Mouse (Mus musculus) myocyte (in vitro differentiated cells): ENCODE results near the gene Pip5kl1.

Source experiments
- CEBPB ChIP-seq: IDR thresholded peaks from 2 replicates; pipeline ENCODE4 v1.6.1; 2011; ENCODE audit warnings: mild to moderate bottlenecking, moderate library complexity; ENCODE audit not compliant: poor library complexity, insufficient read depth, severe bottlenecking
- E2F4 ChIP-seq: IDR thresholded peaks from one replicate; pipeline ENCODE4 v1.6.1; 2011; ENCODE audit warnings: mild to moderate bottlenecking, control low read depth, moderate library complexity; ENCODE audit not compliant: insufficient read depth
- MAX ChIP-seq: IDR thresholded peaks from one replicate; pipeline ENCODE4 v1.6.1; 2011; ENCODE audit warnings: low read depth, mild to moderate bottlenecking, control low read depth
- MYOD1 ChIP-seq, 3 experiments: IDR thresholded peaks; one replicate each; pipeline ENCODE4 v1.6.1; 2011; ENCODE audit warnings: control low read depth in 2 of 3, low read depth in 2 of 3, mild to moderate bottlenecking in 2 of 3, moderate library complexity in 1 of 3; ENCODE audit not compliant: insufficient read length in 2 of 3, control insufficient read depth in 1 of 3
- POLR2A ChIP-seq: IDR thresholded peaks from one replicate; pipeline ENCODE4 v1.6.1; 2011; ENCODE audit warnings: low read depth, mild to moderate bottlenecking, control low read depth, moderate library complexity; ENCODE audit not compliant: insufficient read length
- POLR2AphosphoS2 ChIP-seq: IDR thresholded peaks from one replicate; pipeline ENCODE4 v1.6.1; 2011; ENCODE audit warnings: low read depth, control low read depth; ENCODE audit not compliant: insufficient read length
- TCF3 ChIP-seq: IDR thresholded peaks from one replicate; pipeline ENCODE4 v1.6.1; 2011; ENCODE audit warnings: low read depth, control low read depth; ENCODE audit not compliant: insufficient read length
- USF1 ChIP-seq: IDR thresholded peaks from one replicate; pipeline ENCODE4 v1.6.1; 2011; ENCODE audit warnings: low read depth, mild to moderate bottlenecking, control low read depth, moderate library complexity

DNA sequence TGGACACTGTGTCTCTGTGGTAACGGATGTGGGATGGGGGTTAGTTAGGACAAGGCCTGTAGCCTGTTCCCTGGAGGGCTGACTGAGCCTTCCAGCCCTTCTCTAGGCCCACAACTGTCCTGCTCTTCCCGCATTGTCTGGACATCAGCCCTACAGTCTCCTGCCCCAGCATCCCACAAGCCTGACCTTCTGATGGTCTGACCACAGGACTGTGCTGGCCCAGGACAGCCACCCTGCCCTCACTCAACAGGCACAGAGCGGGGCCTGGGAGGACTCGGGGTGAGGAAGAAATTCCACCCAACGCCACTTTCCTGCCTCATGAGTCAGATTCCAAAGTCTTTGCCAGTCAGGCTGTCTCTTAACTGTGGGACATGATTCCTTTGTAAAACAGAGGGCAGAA lies 23.1 kb downstream of the Pip5kl1 start:
- TF ChIP-seq MAX: no peak
- no peak for TF ChIP-seq USF1
- no peak for TF ChIP-seq TCF3
- no peak for TF ChIP-seq POLR2A
- no peak for TF ChIP-seq E2F4
- TF ChIP-seq POLR2AphosphoS2: peak; percentile 34
- TF ChIP-seq MYOD1 (IDR thresholded peaks at IDR 0.05; ENCODE audit: control insufficient read depth in 1 of 3, insufficient read length in 2 of 3, low read depth in 2 of 3): peak in 1 of 3 experiments; percentile 7
- TF ChIP-seq CEBPB: no peak
